Mouse (Mus musculus): ENCODE data around the gene Kmt5b. TPM values are rescaled to one million over a fixed set of nuclear protein-coding genes. Genes with fewer than 3 reads are reported as not detected.

Kmt5b gene
- total RNA-seq, 2 experiments from 2014 or later, result 19.1 to 20.2 TPM

Other genes with a start within 250 kb of the Kmt5b start
- gene Ppp6r3, start 191.7 kb upstream of the Kmt5b start, total RNA-seq (2021), result 10 to 100 TPM; 47.0 to 50.9 TPM
- 10 to 100 TPM; 24.6 to 28.2 TPM for gene Lrp5, start 80.9 kb upstream of the Kmt5b start, total RNA-seq (2021)
- 10 to 100 TPM; 10.8 to 12.6 TPM for gene 1810055G02Rik, start 59.1 kb upstream of the Kmt5b start, total RNA-seq (2021)
- gene Chka, start 84.4 kb downstream of the Kmt5b start, total RNA-seq (2021), result 1 to 10 TPM; 1.8 to 2.3 TPM
- 1 to 10 TPM; 5.2 to 7.0 TPM for gene Tcirg1, start 139.7 kb downstream of the Kmt5b start, total RNA-seq (2021)
- 100 to 1,000 TPM; 260 to 277 TPM for gene Ndufs8, start 145.4 kb downstream of the Kmt5b start, total RNA-seq (2021)
- gene Aldh3b1, start 162.4 kb downstream of the Kmt5b start, total RNA-seq (2021), result 1 to 10 TPM; 1.4 to 1.7 TPM
- 10 to 100 TPM in 1 of 2 experiments, 1 to 10 TPM in 1; 8.4 to 10.2 TPM for gene Unc93b1, start 167.8 kb downstream of the Kmt5b start, total RNA-seq (2021)
- not detected for gene Aldh3b3, start 191.2 kb downstream of the Kmt5b start, total RNA-seq (2021)
- 1 to 10 TPM in 1 of 2 experiments, not detected in 1; 1.0 TPM for gene Aldh3b2, start 204.9 kb downstream of the Kmt5b start, total RNA-seq (2021)
- gene Acy3, start 219.1 kb downstream of the Kmt5b start, total RNA-seq (2021), result 1 to 10 TPM; 1.7 to 2.7 TPM
- not detected for gene Tbx10, start 225.3 kb downstream of the Kmt5b start, total RNA-seq (2021)
- gene Nudt8, start 233.2 kb downstream of the Kmt5b start, total RNA-seq (2021), result 10 to 100 TPM; 21.5 to 23.1 TPM
- under 1 TPM; 0.31 to 0.35 TPM for gene Gm49405, start 233.2 kb downstream of the Kmt5b start, total RNA-seq (2021)
- under 1 TPM; 0.69 to 0.75 TPM for gene Doc2g, start 235.9 kb downstream of the Kmt5b start, total RNA-seq (2021)
- 100 to 1,000 TPM; 412 to 474 TPM for gene Ndufv1, start 245.4 kb downstream of the Kmt5b start, total RNA-seq (2021)